Mouse (Mus musculus): ENCODE measurements around the gene Mamdc4. TPM values are rescaled to one million over a fixed set of nuclear protein-coding genes. Genes with fewer than 3 reads are reported as not detected.
A peak's percentile ranks its signal among the peaks of the same experiment; 100 is the strongest.

Gene Mamdc4
- 10 to 100 TPM in 1 of 4 experiments, 1 to 10 TPM in 3; 1.4 to 11.0 (median 4.0) TPM for total RNA-seq (2022)

DNA sequence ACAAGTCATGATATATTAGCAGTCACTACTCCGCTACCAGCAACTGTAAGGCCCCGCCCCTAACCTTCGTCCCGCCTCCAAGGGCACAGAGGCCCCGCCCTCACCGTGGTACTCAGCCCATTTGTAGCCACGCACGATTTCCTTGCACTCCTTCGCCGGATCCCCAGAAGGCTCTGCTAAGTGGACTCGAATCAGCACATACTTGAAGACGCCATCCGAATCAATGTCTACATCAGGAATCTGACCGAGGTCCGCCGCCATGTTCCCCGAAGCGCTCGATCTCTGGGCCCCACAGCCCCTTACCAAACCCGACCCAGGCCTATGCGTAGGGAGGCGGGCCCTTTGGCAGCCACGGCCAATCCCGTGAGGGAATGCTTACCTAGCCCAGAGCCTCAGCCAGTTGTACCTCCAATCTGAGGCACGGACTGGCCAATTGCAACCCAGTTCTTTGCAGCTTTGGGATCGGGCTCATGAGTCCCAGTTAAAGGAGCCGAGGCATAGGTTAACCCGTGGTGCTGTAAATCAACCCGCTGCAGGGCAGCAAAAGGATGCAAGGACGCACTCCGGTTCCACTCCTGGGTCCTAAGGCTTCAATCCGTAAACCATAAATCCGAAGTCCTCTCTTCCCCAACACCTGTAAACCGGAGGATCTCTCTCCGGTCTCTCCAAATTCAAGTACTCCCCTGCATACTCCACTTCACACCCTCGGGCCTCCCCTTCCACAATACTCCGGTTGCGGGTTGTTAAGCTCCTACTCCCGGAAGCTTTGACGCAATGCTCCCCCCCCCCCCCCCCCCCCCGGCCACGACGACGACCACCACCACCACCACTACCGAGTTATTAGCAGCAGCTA lies at the start of gene Mamdc4, which contains the start of gene Phpt1:
TSS of gene Mamdc4 (minus strand) at position 267 of the 853 bp plus-strand sequence.
TSS of gene Phpt1 (minus strand) at position 646 of the 853 bp plus-strand sequence.
- DNase-seq: peak; percentile 96

DNA sequence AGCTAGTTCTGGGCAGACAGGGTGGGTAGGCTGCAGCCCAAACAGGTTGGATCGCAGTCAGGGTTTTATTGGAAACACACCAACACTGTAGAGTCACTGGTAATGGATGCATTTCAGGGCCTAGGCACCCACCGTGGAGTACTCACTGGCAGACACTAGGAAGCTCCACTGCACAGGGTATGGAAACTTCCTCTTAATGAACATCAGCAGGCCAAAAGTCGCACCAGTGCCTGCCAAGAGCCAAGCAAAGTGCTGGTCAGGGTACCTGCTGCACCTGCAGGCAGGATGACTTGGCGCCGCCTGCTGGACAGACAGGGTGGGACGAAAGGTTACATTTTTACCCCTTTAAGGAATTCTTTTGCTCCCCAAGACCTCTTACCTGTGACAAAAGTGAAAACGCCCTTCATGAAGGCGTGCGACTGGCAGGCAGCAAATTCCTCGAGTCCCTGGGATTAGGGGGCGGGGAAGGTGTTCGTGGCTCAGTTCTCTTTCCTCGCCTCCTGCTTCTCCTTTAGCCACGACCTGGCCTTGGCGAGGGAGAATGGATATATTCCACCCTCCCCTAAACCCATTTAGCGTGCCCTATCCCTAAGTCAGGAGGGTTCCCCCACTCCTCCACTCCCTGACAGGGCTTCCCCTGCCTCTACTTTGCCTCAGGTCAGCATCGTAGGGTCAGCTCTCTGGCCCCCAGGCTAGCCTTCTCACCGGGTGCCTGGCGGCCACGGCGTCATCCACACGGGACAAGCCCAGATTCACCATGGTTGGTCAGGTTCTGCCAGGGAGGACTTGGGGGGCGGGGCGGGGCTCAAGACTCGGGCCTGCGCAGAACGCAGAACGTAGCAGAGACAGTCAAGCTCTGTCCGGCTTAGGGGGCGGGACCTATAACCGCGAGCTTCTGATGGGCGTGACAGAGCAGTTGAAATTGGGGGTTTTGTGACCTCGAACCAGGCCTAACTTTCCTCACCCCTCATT lies 46.9 kb upstream of the Mamdc4 start, which contains the start of gene Tmem141:
TSS of gene Tmem141 (minus strand) at position 777 of the 972 bp plus-strand sequence.
- peak; percentile 90 for DNase-seq

DNA sequence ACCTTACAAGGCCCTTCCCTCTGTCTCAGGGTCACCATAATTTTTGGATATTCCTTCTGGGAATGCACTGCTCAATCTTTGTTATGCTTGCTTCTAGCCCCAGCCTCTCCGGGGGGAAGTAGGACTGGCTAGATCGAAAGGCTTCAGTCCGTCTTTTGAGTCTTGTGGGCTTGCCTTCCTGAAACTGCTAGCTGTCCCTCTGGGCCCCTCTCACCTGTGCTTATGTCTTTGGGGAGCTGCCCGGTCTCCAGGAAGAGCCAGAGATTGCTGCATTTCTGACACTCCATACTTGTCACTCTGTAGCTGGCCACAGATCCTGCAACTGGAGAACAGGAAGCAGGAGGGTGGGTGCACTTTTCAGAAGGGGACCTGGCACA lies 46.2 kb upstream of the Mamdc4 start:
- no peak for DNase-seq

DNA sequence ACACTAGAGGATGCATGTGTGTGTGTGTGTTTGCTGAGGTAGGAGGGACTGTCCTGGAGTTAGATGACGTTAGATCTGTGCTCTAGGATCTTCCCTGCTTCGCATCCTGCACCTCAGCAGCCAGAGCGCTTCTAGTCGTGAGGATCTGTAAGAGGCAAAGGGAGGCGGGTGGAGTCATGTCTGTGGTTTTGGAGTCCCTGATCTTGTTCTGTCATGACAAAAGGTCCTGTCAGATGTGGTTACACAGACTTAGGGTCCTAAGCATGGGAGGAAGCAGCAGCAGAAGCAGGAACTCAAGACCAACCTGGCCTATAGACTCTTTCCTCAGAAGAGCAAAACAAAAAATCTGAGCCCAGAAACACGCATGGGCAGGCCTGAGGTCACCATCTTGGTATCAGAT lies 45.7 kb upstream of the Mamdc4 start:
- no peak for DNase-seq

DNA sequence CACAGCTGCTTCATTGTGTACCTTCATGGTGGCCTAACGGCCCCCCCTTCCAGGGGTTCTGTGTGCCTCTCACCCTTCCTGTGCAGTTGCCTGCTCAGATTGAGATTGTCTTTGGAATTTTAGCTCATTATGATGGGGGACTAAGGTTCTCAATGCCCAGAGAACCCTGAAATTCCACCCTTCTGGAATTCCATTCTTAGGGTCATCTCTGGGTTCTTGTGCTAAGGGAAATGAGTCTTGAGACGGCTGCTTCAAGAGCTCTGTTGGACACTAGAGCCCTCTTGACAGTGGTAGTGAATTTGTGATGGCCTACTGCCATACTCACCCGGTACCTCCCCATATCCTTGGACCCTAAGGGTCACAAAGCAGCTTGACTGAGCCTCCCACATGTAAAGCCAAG lies 42.9 kb upstream of the Mamdc4 start, which contains the start of gene Ccdc183:
TSS of gene Ccdc183 (minus strand) at position 101 of the 400 bp plus-strand sequence.
- no peak for DNase-seq

DNA sequence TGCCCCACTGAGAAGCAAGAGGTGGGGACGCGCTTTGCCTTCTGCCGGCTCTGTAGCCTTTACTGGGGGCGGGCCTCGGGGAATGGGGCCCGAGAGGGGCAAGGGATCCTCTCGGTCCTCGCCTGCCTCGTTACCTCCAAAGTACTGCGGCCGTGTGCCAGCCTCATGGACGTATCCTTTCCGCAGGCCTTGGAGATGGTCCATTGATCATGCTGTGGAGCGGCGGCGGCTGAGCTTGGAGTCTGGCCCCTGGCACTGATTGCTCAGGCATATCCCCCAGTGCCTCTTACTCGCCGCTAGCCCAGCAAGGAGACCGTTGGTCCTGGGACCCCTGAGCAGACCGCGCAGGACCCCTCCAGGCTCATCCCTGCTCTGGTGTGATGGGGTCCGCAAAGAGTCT lies 41.8 kb upstream of the Mamdc4 start:
- no peak for DNase-seq

DNA sequence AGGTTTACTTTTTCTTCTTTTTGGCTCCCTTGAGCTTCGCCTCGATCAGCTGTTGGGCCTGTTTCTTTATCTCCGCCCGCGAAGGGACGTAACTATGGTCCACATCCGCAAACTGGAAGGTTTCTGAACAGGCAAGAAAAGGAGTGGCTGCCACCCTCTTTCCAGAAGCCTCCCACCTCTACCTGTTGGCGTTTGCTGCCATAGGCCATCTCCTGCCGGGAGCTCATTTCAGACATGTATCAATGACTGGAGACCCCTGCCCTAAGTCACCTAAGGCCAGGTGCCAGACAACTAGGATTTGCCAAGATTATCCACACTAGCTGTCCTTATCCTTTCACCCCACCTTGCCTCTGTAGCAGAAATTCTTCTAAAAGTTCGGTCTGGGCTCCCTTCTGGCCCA lies 34.0 kb upstream of the Mamdc4 start:
- DNase-seq: no peak

DNA sequence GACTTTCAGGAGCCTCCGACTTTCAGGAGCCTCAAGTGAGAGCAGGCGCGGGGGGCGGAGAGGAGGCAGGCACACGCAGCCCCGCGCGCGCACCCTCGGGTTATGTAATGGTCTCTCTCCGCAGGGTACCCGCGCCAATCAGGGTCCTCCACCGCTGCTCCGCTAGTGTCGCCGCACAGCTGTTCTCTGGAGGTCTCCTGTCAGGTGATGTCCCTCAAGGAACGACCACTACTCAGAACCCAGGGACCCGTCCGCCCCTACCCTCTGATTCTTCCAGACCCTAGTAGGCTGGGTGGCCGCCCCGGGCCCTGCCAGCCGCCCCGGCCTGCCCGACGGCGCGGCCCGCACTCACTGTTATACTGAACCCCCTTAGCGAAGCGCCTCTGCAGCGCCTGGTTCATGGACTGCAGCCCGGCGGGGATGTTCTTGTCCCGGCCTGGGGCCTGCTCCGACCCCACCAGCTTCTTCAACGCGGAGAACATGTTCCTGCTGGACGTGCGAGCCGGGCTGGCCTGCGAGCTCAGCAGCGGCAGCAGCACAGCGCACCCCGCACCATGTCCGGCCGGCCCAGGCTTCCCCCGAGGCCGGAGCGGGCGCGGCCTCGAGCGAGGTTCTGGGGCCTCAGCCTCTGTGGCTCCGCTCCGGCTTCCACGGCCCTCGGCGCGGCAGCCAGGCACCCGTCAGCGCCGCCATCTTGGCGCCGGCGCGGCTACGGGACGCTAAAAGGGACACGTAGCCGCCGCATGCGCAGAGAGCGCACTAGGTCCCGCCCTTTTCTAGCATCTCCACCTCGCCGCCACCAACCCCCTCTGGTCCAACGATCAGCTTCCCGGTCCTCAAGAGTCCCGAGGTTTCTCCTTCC lies 33.3 kb upstream of the Mamdc4 start, which contains the start of gene Rabl6:
TSS of gene Rabl6 (minus strand) at position 761 of the 862 bp plus-strand sequence.
- peak; percentile 80 for DNase-seq

DNA sequence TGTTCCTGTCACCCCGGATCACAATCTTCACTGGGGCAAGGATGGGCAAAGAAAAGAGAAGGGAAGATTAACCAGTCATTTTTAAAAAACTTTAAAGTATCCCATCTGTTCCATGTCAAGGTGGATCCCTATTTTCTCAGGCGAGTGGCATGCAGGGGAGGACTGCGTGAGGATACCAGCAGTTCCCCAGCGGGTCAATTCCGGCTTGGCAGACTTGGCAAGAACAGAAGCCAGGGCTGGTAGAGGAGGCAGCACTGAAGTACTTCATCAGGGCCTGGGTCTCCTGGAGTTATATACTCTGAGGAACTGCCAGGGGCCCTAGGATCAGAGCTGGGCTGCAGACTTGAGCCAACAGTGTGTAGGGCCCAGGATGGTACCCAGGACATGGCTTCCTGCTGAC lies 27.9 kb upstream of the Mamdc4 start:
- no peak for DNase-seq

DNA sequence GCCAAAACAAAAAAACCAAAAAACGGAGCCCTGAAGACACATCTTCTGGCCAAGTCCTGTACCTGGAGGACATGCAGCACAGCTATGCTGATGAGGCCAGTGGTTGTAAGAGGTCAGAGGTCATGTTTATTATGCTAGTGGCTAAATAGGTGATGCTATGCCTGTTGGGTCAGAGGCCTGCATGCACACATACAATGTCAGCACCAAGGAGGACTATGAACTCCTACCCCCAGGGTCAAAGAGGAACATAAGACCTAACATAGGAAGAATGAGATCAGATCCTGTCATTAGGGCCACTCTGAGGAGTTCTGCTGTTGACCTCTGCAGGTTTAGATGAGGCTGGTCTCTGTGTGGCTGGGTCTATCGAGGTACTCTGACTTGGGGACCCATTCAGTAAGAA lies 25.4 kb upstream of the Mamdc4 start:
- DNase-seq: no peak

DNA sequence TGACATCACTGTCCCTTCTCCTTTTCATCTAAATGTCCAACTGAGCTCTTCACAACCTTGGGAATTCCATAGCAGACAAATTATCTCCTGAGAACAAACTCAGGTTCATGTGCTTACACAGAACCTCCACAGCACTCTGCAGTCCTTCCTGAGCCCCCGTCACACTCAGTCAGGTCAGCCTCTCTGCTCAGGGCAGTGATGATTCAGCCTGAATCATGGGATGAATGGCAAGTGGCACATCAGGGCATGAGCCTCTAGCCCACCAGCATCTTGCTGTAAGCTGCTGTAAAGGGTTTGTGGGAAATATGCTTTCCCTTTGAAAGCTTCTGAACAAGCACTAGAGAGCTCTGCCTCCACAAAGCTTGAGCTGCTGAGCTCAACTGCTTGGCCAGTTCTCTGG lies 24.1 kb upstream of the Mamdc4 start:
- no peak for DNase-seq

DNA sequence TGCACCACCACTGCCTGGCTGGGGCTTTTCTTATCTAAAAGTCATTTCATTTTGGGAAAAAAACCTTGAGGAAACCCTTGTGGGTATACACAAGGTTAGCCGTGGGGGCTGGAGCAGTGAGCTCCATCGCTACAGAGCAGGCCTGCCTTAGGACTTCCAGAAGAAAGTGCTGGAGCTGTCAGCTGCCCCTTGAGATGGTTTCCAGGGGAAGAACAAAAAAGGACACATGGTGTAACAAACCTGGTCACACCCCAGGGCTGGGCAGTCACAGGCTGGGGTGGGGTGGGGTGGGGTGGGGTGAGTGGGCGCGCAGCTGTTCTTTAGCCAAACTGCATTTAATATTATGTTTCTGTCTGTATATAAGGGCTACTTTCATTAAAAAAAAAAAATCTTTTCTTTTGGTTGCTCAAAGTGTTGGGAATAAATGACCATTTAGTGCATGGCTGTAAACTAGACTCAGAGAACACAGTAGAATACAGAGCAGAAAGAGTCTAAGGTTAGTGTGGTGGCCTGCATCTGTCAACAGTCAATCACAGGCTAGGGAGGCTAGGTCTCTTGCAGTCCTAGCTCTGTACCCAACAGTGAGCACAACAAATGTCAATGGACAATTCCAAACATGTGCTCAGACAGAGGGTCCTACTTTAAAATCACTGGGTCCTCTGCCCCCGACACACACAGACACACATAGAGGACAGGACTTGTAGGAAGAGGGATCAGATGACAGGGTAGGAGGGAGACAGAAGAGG lies 22.3 kb upstream of the Mamdc4 start:
- DNase-seq: no peak

DNA sequence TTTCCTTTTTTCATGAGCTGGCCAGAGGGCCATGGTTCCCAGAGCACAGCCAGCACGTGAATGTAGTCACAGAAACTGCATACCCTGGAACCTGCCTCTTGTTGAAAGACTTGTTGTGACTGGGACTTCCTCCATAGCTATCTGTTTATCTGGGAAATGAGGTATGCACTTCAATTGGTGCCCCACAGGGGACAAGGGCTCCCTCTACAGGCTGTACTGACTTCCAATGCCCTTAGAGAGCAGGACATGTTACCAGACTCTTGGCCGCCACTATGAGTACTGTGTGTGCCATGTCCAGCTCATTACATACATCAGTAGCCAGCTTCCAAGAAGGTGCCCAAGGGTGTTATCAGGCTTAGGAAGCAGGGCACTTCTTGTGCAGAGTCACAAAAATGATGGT lies 17.2 kb upstream of the Mamdc4 start:
- DNase-seq: no peak

DNA sequence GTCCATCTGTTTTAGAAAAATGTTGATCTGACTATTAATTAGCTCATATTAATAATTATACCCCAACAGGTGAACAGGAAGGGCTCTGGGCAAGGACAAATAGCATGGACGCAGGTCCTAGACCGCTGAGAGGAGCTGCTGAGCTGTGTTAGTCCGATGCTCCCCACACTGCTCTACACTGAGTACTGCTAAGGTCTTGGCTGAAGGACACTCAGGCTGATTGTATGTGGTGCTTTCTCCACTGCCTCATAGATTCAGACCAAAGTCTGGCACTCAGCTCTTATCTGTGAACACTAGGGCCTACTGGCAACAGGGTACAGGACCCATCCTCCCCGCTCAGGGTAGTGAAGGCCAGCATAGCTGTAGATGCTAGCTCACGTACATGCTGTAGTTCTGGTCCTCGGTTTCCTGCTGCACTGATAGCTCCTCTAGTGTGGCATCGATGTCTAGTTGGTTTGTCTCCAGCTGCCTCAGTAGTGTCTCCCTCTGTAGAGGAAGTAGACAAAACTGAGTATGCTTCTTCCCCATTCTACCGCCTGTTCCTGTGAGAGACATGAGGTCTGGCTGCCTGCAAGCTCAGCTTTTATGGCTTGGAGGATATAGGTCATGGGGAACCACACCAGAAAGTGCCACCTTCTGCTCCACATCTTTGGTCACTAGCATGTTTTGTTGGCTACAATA lies 13.7 kb upstream of the Mamdc4 start:
- no peak for DNase-seq

DNA sequence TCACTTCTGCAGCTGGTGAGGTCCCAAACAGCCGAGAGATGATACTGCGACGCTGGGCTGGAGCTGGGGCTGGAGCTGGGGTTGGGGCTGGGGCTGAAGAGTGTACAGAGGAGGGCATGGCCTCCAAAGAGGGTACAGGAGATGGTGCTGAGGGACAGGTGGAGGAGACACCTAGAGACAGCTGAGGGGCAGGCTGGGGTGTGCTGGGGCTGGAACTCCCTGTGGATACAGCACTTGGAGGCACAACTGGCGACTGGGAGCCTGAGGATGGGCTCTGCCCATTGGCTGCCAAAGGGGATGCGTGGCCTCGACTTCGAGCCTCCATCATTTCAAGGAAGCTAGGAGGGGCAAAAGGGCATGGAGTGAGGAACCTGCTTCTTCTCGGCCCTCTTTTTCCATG lies 12.6 kb upstream of the Mamdc4 start:
- DNase-seq: no peak

DNA sequence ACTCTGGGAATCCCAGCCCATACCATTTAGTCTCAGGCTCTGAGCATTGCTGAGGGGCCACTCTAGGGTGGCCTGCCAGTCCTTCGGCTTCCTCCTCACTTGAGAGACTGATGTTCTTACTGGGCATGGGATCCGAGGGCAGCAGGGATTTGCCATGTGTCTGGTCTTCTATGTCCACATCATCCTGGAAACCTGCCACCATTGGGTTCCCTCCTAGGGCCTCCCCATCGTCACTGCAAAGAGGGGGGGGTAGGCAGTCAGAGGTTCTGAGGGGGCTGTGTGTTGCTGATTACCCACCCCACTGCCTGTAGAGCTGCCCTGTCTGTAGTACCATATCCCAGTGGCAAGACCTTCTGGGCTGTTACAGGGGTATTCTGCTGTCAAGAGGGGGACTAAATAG lies 11.0 kb upstream of the Mamdc4 start:
- no peak for DNase-seq

DNA sequence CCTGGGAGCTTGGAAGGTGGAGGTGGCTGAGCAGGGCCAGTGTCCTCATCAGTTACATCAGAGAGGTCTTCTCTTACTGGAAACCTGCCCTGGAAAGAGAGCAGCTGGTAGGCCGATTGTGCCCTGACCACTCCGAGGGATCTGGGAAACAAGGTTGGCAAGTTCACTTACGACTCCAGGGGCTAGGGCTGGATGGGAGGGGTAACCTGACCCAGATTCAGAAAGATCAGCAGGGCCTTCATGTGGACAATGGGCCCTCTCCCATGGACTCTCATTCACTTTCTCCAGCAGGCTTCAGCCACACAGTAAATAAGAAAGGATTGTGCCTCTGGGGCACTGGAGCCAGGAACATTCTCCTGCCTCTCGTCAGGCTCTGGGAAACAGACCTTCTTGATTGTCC lies 10.2 kb upstream of the Mamdc4 start:
- no peak for DNase-seq

DNA sequence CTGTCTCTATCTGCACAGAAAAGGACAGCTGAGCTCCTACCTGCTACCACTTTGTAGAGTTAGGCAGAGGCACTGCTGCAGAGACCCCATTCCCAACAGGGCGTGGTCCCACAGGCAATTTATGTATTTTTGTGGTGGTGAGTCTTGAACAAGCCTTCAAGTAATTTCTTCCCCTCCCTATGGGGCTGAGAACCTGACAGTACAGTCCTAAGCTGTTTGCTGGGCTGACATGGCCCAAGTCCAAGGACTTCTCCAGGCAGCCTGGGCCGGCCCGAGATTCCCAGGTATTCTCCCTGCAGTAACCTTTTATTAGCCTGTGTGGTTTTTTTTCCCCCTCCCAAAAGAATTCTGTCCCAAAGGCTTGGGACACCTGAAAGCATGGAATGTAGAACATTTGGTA lies 9.5 kb upstream of the Mamdc4 start:
- no peak for DNase-seq

DNA sequence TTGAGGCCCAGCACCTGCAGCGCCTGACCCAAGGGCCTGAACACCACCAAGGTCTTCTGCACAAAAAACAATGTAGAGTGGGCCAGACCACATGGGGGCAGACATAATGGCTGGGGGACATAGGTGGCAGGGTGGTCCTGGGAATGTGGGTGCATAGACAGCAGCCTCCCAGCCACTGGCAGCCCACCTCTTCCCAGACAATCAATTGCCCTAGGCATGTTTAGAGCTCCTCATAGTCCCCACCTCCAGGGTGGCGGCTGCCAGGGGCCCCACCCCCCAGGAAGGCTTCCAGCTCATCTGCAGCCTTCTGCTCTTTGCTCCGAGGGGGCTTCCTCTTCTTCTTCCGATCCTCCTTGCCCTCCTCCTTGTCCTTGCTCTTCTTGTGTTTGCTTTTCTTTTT lies 8.9 kb upstream of the Mamdc4 start:
- no peak for DNase-seq

DNA sequence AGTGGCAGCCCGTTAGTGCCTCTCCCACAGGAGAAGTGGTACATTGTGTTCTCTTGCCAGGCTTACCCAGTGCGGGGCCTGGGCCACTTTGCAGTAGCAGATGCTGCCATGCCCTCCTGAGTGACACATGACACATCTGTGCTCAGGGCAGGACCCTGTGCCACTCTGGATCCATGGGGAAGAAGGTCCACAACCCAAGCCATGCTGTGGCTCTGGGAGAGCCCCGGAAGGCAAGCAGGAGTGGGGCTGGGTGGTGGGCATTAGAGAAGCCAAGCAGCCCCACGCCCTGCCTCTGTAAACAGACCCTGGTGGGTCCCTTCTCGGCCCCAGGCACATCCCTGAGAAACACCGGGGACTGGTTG lies 8.5 kb upstream of the Mamdc4 start:
- DNase-seq: no peak

Data from adrenal gland, adult 8-10 months (tissue).